Mouse (Mus musculus): ENCODE data around the gene Chrna1.

Chrna1 gene

GRCm38 (mm10) chr2:73521737-73522136, 58.4 kb downstream of the Chrna1 start:
- DNase-seq (ENCODE audit: low read depth, low spot score): no peak

GRCm38 (mm10) chr2:73518966-73519365, 61.2 kb downstream of the Chrna1 start:
- DNase-seq (ENCODE audit: low read depth, low spot score): no peak

GRCm38 (mm10) chr2:73518311-73518710, 61.8 kb downstream of the Chrna1 start:
- DNase-seq (ENCODE audit: low read depth, low spot score): no peak

GRCm38 (mm10) chr2:73514178-73514577, 66.0 kb downstream of the Chrna1 start:
- DNase-seq (ENCODE audit: low read depth, low spot score): no peak
